Mouse (Mus musculus) embryonic fibroblast, embryonic 13.5 days (primary cell): ENCODE measurements around the gene Tcte3.

Source experiments
- CTCF ChIP-seq: IDR thresholded peaks from 2 replicates; pipeline ENCODE4 v1.5.1; 2011; ENCODE audit warnings: mild to moderate bottlenecking, control low read depth, low read length, moderate library complexity, borderline replicate concordance; ENCODE audit not compliant: insufficient read depth
- POLR2A ChIP-seq: IDR thresholded peaks from 2 replicates; pipeline ENCODE4 v1.6.1; 2011; ENCODE audit warnings: low read depth, mild to moderate bottlenecking, control low read depth, low read length, moderate library complexity

GRCm38 (mm10) chr17:15059646-15060045 is 18.4 kb upstream of the Tcte3 start:
- TF ChIP-seq CTCF (no peak), POLR2A (no peak)
